Mouse (Mus musculus): ENCODE data around the gene Lamc1.
"Not testable (repeated sequence)": the region's sequence is repeated elsewhere in the genome, so short reads cannot be mapped to it uniquely, and the experiment has no call there.

Lamc1 gene

DNA sequence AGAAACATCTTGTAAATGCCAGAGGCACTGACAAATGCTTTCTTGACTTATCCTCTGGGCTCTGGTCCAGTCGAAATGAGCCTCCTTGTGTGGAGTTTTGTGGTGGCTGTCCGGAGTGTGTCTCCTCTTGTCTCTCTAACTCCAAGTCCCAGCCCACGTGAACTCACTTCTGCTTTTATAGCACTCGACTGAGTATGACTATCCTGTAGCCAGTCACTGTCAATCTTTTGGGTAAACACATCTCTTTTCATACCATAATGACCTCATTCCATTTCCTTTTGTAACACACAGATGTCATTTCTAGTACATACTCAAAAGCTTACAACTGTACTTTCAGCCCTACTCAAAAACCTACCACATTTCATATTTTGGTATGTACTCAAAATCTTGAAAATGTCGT, 33.1 kb downstream of the Lamc1 start:
- not testable (repeated sequence) for DNase-seq (ENCODE audit: low spot score in 2 of 2)

DNA sequence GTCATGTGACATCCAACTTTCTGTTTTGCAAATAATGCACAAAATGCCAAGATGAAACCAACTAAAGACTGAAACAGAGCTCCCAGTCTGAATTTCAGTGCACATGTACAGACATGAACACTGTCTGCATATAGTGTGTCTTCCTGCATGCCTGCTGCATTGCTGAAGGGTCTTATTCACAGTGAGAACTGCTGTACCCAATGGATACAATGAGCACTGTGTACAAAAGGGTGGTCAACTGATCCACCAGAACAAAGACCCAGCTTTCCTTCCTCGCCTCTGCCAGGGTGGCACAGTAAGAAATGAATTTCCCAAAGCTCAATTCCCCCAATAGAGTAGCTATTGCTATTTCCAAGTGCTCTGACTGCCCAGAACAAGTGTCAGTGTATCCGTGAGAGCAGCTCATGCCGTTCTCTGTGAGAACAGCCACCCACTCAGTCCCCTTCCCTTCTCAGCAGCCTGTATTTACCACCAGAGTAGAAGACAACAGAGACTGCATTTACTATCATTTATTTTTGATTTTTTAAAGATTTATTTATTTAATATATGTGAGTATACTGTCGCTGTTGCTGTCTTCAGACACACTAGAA, 34.7 kb downstream of the Lamc1 start:
- DNase-seq (ENCODE audit: low spot score in 2 of 2) = not testable (repeated sequence)

DNA sequence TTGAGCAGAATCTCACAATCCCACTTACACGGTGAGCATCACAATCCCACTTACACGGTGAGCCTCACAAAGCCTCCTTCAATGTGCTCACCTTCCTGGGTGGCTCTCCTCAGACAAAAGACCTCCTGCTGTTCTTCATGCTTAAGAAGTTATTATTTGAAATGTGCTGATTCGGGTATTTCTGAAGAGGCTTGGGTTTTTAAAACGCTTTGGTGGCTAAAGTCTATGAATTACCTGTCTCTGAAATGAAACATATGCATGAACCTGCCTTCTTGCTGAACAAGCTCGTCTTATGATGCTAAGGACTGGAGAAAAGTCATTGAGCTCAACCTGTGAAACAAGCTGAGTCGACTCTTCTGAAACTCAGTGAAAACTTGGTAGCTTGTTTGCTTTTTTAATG, 36.6 kb downstream of the Lamc1 start:
- DNase-seq (ENCODE audit: low spot score in 2 of 2) = no peak

DNA sequence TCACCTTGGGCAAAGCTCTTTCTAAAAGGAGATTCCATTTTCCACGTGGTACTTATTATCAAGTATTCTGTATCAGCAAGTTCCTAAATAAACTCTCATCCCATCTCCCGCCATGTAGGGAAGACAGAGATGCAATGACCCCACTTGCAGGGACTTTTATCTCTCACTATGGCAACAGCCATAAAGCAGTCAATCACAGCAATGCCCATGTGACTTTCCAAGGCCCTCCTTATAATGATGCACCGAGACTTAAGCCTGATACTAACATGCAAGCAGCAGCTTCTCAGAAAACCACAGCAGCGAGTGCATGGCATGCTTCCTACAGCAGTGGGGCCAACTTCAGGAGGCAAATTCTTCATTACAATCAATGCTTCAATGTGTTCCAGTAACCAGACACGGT, 39.7 kb downstream of the Lamc1 start:
- no peak for DNase-seq (ENCODE audit: low spot score in 2 of 2)

DNA sequence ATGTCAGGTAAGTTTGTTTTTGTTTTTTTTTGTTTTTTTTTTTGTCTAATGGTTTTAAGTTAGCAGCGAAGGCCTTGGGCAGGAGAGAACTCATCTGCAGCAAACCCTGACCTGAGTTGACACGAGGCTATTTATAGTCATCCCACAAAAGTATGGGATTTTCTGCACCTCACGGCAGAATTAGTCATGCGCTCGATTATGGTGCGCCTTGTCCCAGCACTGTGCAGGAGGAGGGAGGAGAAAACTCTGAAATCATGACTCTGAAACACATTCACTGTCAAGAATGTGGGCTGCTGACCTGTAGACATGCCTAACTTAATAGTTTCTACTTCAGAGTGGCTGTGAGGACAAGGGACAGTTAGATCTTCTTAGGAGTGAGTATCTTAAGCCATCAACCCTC, 40.4 kb downstream of the Lamc1 start:
- DNase-seq (ENCODE audit: low spot score in 2 of 2) = no peak

DNA sequence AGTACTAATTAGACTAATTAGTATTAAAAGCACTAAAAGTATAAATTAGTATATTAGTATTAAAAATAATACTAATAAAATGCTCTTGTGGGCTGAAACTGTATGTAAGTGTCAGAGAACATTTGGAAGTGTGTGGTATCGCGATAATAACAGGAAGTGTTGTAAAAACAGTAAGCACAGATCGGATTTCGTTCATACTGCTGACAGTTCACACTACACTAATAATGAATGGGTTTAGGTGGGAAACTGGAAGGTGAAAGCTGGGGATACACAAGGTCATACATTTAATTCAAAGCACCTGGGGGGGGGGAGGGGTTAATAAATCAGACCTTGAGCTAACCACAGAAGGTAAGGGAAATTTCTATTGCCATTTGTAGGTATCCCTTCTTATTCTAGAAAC, 41.2 kb downstream of the Lamc1 start:
- DNase-seq (ENCODE audit: low spot score in 2 of 2) = no peak

DNA sequence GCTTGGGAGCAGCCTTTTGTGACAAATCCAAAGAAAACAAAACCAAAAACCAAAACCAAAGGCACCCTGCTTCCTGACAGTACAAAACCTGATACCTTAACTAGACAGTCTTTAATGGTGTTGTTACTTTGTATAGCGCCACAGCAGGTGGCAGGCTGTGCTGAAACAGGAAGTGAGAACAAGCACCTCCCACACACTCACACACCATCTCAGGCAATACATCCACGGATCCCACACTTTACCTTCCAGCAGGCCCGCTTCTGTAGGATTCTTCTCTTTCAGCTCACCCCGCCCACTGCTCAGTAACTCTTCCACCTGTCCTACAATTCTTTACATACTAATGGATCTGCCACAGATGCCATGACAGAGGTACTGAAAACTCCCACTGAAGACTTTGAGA, 44.6 kb downstream of the Lamc1 start:
- DNase-seq (ENCODE audit: low spot score in 2 of 2) = peak in 1 of 2 experiments; percentile 52

DNA sequence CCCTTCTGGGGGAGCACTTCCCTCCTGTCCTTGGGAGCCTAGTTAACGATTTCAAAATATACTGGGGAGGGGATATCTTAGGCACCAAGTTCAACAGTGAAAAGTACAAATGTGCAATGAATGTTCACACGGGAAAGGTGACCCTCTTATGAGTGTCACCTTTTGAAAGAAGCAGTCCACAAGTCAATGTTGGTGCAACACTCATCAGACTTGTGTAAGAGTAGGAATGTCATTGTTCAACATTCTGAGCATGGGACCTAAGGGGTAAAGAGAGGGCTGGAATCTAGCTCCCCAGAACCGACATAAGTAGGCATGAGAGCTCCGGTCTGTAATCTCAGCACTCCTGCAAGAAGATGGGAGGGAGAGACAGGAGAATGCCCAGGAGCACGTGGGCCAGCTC, 45.1 kb downstream of the Lamc1 start:
- DNase-seq (ENCODE audit: low spot score in 2 of 2) = no peak

DNA sequence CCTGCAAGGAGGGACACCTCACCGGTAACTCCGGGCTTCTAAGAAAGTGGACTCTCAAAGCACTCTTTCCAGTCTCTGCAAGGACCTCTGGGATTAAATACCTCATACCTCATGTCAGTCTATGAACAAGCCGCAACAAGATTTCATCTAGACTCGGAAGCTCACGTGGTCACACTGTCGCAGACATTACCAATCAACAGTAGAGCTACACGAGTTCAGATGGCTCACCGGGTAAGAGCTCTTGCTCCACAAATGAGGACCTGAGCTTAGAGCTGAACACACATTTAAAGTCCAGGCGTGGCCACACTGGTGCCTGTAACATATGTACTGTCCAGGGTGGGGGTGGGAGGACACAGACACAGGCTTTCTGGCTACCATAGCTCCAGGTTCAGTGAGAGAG, 46.4 kb downstream of the Lamc1 start:
- no peak for DNase-seq (ENCODE audit: low spot score in 2 of 2)

DNA sequence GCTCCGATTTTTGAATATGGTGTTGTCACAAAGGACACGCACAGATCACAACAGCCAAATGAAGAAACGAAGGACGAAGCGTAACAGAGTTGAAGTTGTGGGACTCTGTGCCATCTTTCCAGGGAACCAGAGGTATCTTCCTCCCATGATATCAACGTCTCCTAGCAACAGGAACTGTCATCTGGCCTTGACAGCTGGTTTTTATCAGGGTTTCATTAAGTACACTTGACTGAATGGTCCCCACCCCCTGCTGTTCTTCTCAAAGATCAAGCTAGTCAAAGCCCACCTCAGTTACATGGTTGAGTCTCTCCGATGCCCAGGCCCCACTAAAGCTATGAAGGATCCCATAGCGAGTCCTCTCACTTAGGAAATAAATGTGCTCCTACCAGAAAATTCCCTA, 47.4 kb downstream of the Lamc1 start:
- DNase-seq (ENCODE audit: low spot score in 2 of 2) = no peak

DNA sequence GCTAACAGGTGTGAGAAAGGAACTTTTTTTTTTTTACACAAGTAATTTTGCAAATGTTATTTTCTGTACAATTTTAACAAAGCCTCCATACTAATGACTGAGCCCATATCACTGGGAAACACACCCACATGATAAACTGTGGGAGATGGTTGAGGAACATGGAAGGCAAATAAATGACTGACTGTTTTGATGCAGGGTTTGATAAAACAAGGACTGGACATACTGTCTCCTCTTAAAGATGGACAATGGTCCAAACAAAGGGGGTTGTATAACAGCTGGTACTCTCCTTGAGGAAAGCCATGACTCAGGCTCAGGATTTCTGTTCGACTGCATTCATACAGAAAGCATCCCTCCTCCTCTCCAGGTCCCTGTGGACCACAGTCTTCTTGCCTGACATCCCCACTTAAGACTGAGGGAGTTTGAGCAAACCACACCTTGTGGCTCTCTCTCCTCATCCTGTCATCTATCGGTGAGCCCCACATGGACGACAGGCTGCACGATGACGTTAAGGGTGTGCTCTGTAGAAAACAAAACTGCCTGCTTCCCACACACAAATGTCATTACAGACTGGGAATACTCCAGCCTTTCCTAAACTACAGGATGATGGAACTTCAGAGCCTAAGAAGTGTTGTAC, 50.1 kb downstream of the Lamc1 start:
- DNase-seq (ENCODE audit: low spot score in 2 of 2) = no peak

DNA sequence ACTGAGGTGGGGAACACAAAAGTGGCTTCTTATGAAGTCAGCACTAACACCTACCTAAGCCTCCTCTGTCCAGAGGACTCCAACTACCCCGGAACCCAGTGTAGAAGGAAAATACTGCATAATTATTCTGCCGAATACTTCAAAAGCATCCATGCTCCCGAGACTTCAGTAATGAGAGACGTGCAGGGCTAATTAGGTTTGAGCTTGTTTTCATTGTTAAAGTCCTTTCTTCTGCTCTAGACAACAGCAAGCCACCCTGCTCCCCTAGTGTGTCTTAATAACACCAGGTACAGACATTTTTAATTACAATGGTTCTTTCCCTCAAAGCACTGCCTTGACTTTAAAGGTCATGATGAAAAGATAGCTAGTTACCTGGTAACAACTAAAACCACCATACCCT, 51.1 kb downstream of the Lamc1 start:
- no peak for DNase-seq (ENCODE audit: low spot score in 2 of 2)

DNA sequence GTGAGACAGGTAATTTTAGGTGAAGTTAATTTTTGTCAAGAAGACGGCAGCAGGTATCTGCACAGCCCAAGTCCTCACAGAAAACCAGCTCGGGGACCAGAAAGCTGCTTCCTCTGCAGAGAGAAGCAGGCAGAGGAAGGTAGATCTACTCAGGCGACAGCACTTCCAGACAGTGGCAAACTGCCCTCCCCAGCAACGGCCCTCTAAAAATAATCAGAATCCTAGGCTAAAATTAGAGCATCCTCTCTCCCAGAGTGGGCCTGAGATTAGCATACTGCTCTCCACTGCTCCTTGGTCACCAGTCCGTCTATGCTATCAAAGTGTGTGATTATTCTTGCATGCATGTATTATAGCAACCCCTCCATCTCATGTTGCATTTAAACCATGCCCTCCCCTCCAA, 52.2 kb downstream of the Lamc1 start:
- no peak for DNase-seq (ENCODE audit: low spot score in 2 of 2)

DNA sequence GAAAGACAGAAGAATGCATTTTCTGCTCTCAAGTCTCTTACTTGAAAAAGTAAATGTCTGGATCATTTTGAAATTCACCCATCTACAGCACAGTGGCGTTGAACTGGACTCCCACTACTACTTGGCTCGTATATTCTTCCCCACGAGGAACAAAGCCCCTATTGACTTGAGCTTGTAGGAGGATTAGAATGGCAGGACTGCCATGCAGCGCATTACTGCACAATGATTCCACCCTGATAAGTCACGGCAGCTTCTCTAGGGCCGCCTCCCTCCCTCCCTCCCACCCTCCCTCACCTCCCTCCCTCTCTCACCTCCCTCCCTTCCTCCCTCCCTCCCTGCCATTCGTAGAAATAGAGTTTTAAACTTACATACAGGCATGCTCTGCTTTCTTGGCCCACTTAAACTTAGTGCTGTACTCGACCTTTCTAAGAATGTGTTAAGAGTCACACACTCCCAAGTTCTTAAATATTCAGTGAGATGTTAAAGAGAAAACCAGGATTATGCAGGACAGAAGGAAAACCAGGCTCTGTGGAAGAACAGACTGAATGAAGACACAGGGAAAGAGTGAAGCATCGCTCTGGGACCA, 54.5 kb downstream of the Lamc1 start:
- no peak for DNase-seq (ENCODE audit: low spot score in 2 of 2)

DNA sequence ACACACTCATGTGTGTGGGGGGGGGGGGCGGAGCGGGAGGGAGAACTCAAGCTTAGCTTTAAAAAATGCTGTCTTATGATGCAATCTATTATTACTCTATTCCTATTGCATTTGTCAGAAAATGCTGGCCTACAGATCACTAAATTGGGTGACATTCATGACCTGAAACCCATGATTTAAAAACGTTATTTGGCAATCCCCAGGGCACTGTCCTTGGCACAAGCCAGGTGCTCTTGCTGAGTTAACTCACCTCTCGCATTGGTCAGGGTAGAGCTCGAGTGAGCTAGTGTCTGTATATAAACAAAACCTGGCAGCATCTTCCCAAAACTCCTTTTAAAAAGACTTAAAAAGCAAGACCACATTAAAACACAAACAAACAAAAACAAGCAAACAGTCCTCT, 57.1 kb downstream of the Lamc1 start:
- no peak for DNase-seq (ENCODE audit: low spot score in 2 of 2)

DNA sequence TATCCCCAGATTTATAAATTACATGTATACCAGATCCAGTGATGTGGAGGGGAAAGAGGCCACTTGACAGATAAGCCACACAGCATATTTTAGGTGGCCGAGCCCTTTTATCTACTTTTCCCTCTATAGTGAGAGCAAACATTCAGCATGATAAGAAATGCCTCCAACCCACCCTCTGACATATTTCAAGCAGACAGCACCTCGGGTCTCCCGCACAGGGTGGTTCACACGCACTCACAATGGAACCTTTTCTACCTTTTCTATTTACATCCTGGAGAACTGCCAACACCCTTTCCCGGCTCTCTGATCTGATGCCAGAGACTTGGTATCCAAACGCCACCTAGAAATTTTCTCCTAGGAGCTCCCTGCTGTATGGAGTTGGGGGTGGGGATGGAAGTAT, 58.0 kb downstream of the Lamc1 start:
- no peak for DNase-seq (ENCODE audit: low spot score in 2 of 2)

DNA sequence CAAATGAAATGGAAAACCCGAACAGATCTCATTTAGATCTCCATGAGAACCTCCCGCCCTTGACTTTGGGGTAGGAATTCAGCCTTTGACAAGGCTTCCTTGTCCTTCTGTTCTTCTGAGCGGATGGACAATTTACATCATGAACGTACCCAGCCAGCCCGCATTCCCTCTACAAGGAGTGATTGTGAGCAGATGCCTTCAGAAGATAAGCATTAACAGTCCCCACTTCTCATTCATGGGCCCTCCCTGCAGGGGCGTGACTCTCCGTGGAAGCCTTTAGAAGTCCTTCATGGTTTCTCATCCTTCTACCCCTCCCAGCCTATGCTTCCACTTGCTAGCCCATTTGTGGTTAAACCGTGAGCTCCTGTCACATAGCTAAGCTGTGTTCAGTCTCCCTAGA, 58.9 kb downstream of the Lamc1 start:
- no peak for DNase-seq (ENCODE audit: low spot score in 2 of 2)

DNA sequence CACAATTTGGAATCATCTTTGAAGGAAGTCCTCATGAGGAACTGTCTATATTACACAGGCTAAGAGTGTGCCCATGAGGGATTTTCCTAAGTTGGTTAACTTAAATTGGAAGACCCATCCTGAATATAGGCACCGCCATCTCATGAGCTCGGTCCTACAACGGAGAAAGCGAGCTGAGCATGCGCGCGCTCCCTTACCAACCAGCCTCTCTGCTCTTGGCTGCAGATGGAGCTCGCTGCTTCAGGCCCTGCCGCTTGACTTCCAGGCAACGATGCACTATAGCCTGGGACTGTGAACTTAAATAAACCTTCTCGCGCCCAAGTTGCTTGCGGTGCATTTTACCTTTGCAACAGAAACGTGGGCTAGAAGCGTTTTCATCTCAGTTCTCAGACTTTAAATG, 61.8 kb downstream of the Lamc1 start:
- DNase-seq (ENCODE audit: low spot score in 2 of 2) = no peak

DNA sequence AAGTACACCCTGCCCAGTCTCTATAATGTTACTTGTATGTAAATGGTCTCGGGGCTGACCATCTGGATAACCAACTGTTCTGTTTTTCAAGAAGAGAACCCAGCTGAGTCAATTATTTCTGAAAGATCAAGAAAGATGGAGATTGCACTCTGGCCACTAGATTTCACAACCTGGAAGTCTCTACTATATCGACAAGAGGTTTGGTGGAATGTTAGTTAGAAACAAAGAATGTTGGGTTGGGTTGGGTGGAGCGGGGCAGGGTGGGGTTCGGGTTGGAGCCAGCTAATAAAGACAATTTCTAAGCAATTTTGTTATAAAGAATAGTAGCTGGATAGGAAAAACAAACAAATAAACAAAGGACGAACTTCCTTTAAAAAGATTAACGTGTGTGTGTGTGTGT, 62.9 kb downstream of the Lamc1 start:
- no peak for DNase-seq (ENCODE audit: low spot score in 2 of 2)

DNA sequence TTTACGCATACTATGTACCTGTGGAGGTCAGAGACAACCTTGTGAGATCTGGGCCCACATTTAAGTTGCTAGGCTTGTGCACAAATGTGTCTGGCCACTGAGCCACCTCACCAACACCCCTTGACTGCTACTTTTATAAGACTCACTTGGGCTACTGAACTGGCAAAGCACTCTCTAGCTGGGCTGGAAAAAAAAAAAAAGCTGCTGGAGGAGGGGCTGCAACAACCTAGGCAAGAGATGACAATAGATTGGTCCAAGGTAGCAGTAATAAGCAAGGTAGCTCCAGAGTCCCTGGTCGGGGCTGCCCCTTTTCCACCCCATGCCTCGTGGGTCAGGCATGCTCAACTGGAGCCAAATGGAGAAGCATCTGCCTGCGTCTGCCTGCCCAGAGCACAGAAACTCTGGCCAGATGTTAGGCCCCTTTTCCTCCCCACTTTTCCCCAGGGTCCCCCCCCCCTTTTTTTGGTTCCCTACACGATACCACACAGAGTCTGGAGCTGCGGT, 63.7 kb downstream of the Lamc1 start:
- no peak for DNase-seq (ENCODE audit: low spot score in 2 of 2)

DNA sequence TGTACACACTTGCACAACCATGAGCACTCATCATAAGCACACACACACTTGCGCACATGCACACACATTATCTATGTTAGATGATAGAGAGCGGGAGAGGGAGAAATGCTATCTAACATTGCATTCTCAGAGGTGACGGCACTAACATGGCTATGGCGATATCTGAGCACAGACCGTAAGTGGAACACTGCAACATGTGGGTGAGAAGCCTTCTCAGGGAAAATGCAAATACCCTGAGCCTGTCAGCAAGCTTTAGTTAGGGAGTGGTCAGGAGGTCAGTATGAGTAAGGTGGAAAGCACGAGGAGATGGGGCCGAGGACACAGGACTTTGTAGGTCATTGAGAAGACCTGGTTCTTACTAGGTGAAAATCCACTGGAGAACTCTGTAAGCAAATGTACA, 64.3 kb downstream of the Lamc1 start:
- DNase-seq (ENCODE audit: low spot score in 2 of 2) = no peak

DNA sequence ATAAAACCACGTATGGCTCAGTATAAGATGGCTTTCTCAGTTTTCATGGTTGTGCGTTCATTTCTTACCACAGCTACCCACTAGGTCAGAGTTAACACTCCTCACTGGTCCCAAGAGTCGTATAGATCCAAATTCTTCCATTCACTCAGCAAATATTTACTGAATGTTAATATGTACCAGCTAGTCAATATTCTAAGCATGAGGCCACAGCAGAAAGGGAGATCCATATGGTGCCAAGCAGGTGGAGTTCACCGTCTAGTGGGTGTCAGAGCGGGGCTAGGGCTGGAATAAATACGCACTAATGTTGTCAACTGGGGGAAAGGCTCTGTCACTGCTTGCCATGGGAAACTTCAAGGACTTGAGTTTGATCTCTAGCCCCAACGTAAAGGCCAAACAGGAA, 64.9 kb downstream of the Lamc1 start:
- no peak for DNase-seq (ENCODE audit: low spot score in 2 of 2)

DNA sequence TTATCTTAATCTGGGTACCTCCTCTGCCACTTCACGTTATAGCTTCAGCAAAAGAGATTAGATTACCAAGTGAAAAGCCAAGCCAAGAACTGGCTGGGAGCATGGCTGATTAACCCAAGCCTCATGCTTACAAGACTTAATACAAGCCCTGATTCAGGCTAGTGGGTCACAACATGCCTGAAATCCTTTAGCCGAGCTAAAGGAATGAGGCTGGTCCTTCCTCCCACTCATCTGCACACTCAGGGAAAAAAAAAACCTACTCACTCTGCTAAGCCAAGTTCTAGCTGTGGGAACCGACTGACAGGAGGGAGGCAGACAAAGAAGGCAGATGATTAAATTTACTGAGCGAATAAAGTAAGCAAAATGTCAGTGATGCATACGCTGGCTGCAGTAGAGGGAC, 65.7 kb downstream of the Lamc1 start:
- no peak for DNase-seq (ENCODE audit: low spot score in 2 of 2)

DNA sequence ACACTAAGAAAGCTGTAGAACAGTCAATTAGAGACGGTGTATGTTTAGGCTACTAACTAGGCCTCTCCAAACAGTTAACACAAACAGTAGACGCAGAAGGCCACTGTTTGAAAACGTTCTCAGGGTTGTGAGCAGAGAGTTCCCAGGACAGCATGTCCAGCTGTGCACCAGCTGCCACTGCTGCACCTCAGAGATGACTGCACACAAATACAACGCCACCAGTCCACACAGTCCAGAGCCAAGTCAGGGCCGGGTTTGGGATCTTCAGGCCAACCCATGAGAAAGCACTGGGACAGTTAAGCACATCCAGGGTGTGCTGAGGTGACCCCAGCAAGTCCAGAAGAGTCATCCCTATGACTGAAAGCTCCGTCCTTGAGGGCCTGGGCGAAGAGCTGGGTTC, 67.0 kb downstream of the Lamc1 start:
- no peak for DNase-seq (ENCODE audit: low spot score in 2 of 2)
